Mouse (Mus musculus): ENCODE measurements around the gene Txndc11. TPM values are rescaled to one million over a fixed set of nuclear protein-coding genes. Genes with fewer than 3 reads are reported as not detected.

Gene Txndc11
- polyA plus RNA-seq, 1 experiment = 11.6 TPM

DNA sequence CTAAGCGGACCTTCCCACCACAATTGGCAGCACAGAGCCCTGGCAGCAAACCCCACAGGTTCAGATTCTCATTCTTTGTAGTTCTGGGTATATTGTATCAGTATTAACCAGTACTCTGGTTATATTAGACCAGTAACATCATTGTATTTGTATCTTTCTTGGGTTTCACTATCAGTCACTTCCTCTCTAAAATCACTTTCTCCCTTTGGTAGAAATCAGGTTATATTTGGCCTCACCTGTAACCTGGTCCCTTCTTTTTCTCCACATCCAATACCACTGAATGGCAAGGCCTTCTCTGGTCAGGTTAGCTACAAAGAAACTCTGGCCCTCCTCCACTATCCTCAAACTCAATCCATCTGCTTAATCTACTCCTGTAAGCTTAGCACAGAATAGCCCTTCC, 29.5 kb downstream of the Txndc11 start:
- Histone ChIP-seq H3K27ac (ENCODE audit: control insufficient read depth, insufficient read depth, low read depth, low read length) (peak overlapping the region; percentile 50), H3K4me1 (ENCODE audit: control insufficient read depth, insufficient read depth, low read length) (0 out of 2 replicates have a peak, but pooled peaks cover 2% of the 10 kb centered on the region), H3K27me3 (ENCODE audit: control insufficient read depth, insufficient read depth, low read length) (no peaks in the 10 kb centered on the region), H3K4me3 (ENCODE audit: control insufficient read depth, low read depth, low read length) (peak overlapping the region; percentile 24; the same call in 1 of the 2 replicates), H3K36me3 (ENCODE audit: control insufficient read depth, insufficient read depth, low read length) (no peaks in the 10 kb centered on the region)
- TF ChIP-seq CTCF (IDR thresholded peaks at IDR 0.05; ENCODE audit: control insufficient read depth, insufficient read depth, insufficient replicate concordance, low read depth, low read length) (no peak), POLR2A (IDR thresholded peaks at IDR 0.05; ENCODE audit: control insufficient read depth, low read depth, low read length) (no peak)

DNA sequence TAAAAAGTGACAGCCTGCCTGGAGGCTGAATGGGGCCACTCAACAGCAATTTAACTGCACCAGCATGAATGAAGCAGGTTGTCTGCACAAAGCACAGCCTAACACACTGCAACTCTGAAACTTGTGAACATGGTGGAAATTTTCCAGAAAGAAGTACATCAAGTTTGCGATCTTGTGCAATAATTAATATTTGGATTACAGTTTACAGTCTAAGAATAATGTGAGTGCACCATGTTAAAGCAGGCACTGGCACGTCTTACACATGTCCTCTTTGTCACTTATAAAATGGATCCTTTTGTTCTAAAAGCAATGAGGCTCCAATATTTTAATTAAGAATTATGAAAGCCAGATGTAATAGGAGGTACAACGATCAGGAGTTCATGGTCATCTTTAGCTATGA, 37.1 kb downstream of the Txndc11 start:
- H3K36me3 ChIP-seq (ENCODE audit: control insufficient read depth, insufficient read depth, low read length) = no peaks in the 10 kb centered on the region; the same call in 1 of the 2 replicates
- H3K4me1 ChIP-seq (ENCODE audit: control insufficient read depth, insufficient read depth, low read length) = no peaks in the 10 kb centered on the region
- H3K27me3 ChIP-seq (ENCODE audit: control insufficient read depth, insufficient read depth, low read length) = no peaks in the 10 kb centered on the region
- no peak overlapping the region for H3K4me3 ChIP-seq (ENCODE audit: control insufficient read depth, low read depth, low read length)
- TF ChIP-seq POLR2A (IDR thresholded peaks at IDR 0.05; ENCODE audit: control insufficient read depth, low read depth, low read length) = no peak
- no peak overlapping the region for H3K27ac ChIP-seq (ENCODE audit: control insufficient read depth, insufficient read depth, low read depth, low read length)

DNA sequence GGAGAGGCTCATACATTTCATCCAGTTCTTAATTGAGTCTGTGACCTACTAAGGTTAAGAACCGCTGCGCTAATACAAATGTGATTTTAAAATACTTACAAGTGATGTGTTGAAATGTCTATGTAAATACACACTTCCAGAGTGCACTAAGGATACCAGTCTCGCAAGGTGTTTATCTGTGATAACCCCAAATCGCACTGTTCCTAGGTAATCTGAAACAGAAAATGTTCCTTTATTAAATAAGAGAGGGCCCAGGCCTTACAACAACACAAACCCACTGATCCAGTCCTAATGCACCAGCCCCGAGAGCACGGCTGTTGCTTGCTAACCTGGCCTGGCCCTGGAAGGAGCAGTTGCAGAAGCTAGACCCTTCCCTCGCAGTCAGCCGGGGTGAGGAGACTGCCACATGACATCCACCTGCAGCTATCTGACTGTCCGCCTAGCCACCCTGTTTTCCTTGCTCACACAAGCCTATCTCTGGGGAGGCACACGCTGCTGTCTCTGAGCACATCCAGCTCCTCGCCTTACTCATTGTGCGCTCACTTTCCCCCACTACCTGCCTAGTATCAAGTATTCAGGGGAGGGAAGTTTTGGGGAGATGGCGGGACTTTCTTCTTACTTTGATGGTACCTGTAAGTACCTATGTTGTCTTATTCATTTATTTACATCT, 40.6 kb downstream of the Txndc11 start:
- Histone ChIP-seq H3K4me3 (ENCODE audit: control insufficient read depth, low read depth, low read length) (no peak overlapping the region), H3K27ac (ENCODE audit: control insufficient read depth, insufficient read depth, low read depth, low read length) (no peak overlapping the region), H3K27me3 (ENCODE audit: control insufficient read depth, insufficient read depth, low read length) (no peaks in the 10 kb centered on the region), H3K4me1 (ENCODE audit: control insufficient read depth, insufficient read depth, low read length) (no peaks in the 10 kb centered on the region), H3K36me3 (ENCODE audit: control insufficient read depth, insufficient read depth, low read length) (peaks cover 2% of the 10 kb centered on the region)
- no peak for TF ChIP-seq POLR2A (IDR thresholded peaks at IDR 0.05; ENCODE audit: control insufficient read depth, low read depth, low read length)
- TF ChIP-seq CTCF (IDR thresholded peaks at IDR 0.05; ENCODE audit: control insufficient read depth, insufficient read depth, insufficient replicate concordance, low read depth, low read length) = no peak

DNA sequence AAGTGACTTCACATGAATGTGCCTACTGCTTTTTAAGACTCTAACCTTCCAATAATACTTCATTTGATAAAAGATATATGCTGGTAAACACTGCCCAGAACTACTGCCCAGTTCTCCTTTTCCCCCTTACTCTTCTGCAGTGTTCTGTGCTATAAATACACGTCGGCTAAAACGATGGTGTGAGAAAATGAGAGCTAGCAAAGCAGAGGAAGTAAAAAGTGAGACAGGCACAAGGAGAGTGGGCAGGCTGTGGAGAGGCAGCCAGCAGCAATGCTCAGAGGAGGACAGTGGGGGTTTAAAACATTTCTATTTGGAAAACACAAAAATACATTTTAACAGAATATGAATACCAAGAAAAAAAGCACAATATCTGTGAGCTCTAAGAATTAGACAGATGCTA, 41.9 kb downstream of the Txndc11 start:
- Histone ChIP-seq H3K27me3 (ENCODE audit: control insufficient read depth, insufficient read depth, low read length) (no peaks in the 10 kb centered on the region), H3K27ac (ENCODE audit: control insufficient read depth, insufficient read depth, low read depth, low read length) (no peak overlapping the region), H3K4me1 (ENCODE audit: control insufficient read depth, insufficient read depth, low read length) (no peaks in the 10 kb centered on the region), H3K36me3 (ENCODE audit: control insufficient read depth, insufficient read depth, low read length) (peaks cover 4% of the 10 kb centered on the region), H3K4me3 (ENCODE audit: control insufficient read depth, low read depth, low read length) (no peak overlapping the region)
- TF ChIP-seq CTCF (IDR thresholded peaks at IDR 0.05; ENCODE audit: control insufficient read depth, insufficient read depth, insufficient replicate concordance, low read depth, low read length) (no peak), POLR2A (IDR thresholded peaks at IDR 0.05; ENCODE audit: control insufficient read depth, low read depth, low read length) (no peak)

DNA sequence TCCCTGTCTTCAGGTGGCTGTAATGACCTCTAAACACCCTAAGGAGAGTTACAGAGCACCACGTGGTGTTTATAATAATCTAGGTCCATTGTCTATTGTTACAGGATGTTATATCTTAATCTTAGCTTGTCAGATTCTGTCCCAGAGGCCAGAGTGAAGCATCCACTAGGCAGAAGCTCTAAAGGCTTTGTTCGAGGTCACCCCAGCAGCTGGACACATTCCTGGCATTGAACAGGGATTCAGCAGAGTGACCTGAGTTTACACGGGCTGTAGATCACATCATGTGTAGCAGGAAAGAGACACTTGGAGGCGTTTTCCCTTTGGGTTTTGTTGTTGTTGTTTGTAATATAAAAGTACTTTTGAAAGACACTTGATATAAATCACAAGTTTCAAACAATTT, 42.4 kb downstream of the Txndc11 start:
- Histone ChIP-seq H3K36me3 (ENCODE audit: control insufficient read depth, insufficient read depth, low read length) (peaks cover 4% of the 10 kb centered on the region), H3K27me3 (ENCODE audit: control insufficient read depth, insufficient read depth, low read length) (no peaks in the 10 kb centered on the region), H3K4me3 (ENCODE audit: control insufficient read depth, low read depth, low read length) (no peak overlapping the region), H3K4me1 (ENCODE audit: control insufficient read depth, insufficient read depth, low read length) (no peaks in the 10 kb centered on the region), H3K27ac (ENCODE audit: control insufficient read depth, insufficient read depth, low read depth, low read length) (no peak overlapping the region)
- TF ChIP-seq CTCF (IDR thresholded peaks at IDR 0.05; ENCODE audit: control insufficient read depth, insufficient read depth, insufficient replicate concordance, low read depth, low read length) (no peak), POLR2A (IDR thresholded peaks at IDR 0.05; ENCODE audit: control insufficient read depth, low read depth, low read length) (no peak)

DNA sequence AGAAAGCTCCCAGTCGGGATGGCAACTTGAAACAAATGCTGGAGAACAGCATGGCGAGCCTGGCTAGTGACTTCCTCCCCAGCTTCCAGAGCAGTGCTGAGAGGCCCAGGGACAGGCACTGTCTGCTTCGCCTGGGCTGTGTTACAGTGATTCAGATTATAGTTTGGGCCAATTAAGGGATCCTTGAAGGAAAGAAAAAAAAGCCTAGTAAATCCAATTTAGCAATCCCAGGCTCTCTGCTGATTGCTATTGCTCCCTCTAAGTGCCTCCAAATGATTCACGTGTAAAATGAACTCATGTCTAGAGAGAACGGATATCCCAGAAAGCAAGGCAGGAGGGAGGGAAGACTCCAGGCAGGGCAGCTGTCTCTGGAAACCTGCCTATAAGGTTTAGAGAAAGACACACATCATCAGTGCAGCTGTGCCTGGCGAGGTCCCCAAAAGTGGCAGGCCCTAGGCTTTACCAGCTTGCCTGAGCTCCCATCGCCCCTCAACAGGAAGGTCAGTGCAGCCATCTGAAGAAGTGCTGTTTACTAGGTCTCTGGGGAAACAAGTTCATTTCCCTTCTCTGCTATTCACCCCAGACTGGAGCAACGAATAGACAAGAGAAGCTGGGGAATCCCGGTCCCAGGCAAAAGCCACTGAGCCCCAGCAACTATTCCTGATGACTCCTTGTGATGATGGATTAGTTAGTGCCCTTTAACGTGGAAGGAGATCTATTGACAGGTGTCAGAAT, 43.4 kb downstream of the Txndc11 start:
- no peaks in the 10 kb centered on the region for H3K27me3 ChIP-seq (ENCODE audit: control insufficient read depth, insufficient read depth, low read length)
- no peaks in the 10 kb centered on the region for H3K4me1 ChIP-seq (ENCODE audit: control insufficient read depth, insufficient read depth, low read length)
- H3K4me3 ChIP-seq (ENCODE audit: control insufficient read depth, low read depth, low read length) = no peak overlapping the region
- no peak overlapping the region for H3K27ac ChIP-seq (ENCODE audit: control insufficient read depth, insufficient read depth, low read depth, low read length)
- TF ChIP-seq POLR2A (IDR thresholded peaks at IDR 0.05; ENCODE audit: control insufficient read depth, low read depth, low read length) (no peak), CTCF (IDR thresholded peaks at IDR 0.05; ENCODE audit: control insufficient read depth, insufficient read depth, insufficient replicate concordance, low read depth, low read length) (no peak)
- H3K36me3 ChIP-seq (ENCODE audit: control insufficient read depth, insufficient read depth, low read length) = peaks cover 4% of the 10 kb centered on the region

DNA sequence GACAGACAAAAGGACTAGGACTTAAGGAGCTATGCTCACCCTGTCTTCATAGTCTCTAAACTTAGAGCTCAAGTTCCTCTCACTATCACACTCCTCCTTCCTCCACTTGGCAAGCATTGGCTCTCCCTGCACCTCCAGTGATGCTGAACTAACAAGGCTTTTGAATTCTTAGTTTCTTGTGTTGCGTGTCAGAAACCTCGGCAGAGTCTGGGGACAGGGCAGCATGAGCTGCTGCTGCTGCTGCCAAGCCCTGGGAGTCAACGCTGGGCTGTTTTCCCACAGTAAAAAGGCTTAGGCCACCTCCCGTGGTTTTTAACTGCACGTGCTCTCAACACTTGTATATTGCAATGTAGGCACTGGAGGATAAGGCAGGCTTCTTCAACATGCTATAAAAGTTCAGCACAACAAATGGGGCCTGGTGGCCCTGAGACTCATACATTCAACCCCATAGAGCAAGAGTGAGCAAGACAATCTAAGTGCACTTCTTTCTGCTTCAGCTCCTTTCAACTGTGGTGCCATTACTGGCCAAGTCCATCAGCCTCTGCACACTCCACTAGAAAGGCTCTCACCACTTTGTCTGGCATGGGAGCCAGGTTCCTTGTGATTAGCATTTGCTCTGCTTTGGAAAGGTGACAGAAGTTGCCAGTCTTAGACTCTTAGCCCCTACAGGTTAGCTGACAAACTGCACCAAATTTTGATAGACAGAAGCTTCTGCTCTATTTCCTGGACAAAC, 47.4 kb downstream of the Txndc11 start:
- H3K36me3 ChIP-seq (ENCODE audit: control insufficient read depth, insufficient read depth, low read length) = peaks cover 4% of the 10 kb centered on the region
- H3K4me1 ChIP-seq (ENCODE audit: control insufficient read depth, insufficient read depth, low read length) = no peaks in the 10 kb centered on the region
- no peak overlapping the region for H3K4me3 ChIP-seq (ENCODE audit: control insufficient read depth, low read depth, low read length)
- no peak overlapping the region for H3K27ac ChIP-seq (ENCODE audit: control insufficient read depth, insufficient read depth, low read depth, low read length)
- TF ChIP-seq CTCF (IDR thresholded peaks at IDR 0.05; ENCODE audit: control insufficient read depth, insufficient read depth, insufficient replicate concordance, low read depth, low read length) (no peak), POLR2A (IDR thresholded peaks at IDR 0.05; ENCODE audit: control insufficient read depth, low read depth, low read length) (no peak)
- H3K27me3 ChIP-seq (ENCODE audit: control insufficient read depth, insufficient read depth, low read length) = no peaks in the 10 kb centered on the region
